Mouse (Mus musculus) small intestine, adult 2 months (tissue): Measurements from ENCODE around the gene Fads1. TPM values are rescaled to one million over a fixed set of nuclear protein-coding genes. Genes with fewer than 3 reads are reported as not detected.

ENCODE experiments used
- H3K27ac ChIP-seq: fragments of 200-500 bp; 2 replicates; pipeline ENCODE4 v1.5.1; 2012; ENCODE audit warnings: low read depth, low read length, control low read depth, inconsistent platforms; ENCODE audit not compliant: insufficient read depth
- H3K27me3 ChIP-seq: fragments of 200-500 bp; 2 replicates; pipeline ENCODE4 v1.6.1; 2012; ENCODE audit warnings: mild to moderate bottlenecking, moderate library complexity, low read length, inconsistent platforms; ENCODE audit not compliant: control insufficient read depth, insufficient read depth
- H3K36me3 ChIP-seq: fragments of 200-500 bp; 2 replicates; pipeline ENCODE4 v1.6.1; 2012; ENCODE audit warnings: mild to moderate bottlenecking, low read length, control low read depth, inconsistent platforms; ENCODE audit not compliant: control insufficient read depth, insufficient read depth
- H3K4me1 ChIP-seq: fragments of 200-500 bp; 2 replicates; pipeline ENCODE4 v1.6.1; 2012; ENCODE audit warnings: low read length, inconsistent platforms, mixed read lengths; ENCODE audit not compliant: control insufficient read depth, insufficient read depth, insufficient read length
- H3K4me3 ChIP-seq: fragments of 200-500 bp; 2 replicates; pipeline ENCODE4 v1.5.1; 2012; ENCODE audit warnings: low read depth, mild to moderate bottlenecking, control low read depth, inconsistent platforms, low read length, moderate library complexity
- CTCF ChIP-seq: fragments of 200-500 bp; IDR thresholded peaks from 2 replicates; pipeline ENCODE4 v1.5.1; 2012; ENCODE audit warnings: low read depth, mild to moderate bottlenecking, control low read depth, inconsistent platforms, low read length, moderate library complexity, mixed read lengths; ENCODE audit not compliant: insufficient replicate concordance, insufficient read length; ENCODE audit errors: extremely low read depth
- POLR2A ChIP-seq: fragments of 200-500 bp; IDR thresholded peaks from 2 replicates; pipeline ENCODE4 v1.6.1; 2012; ENCODE audit warnings: low read depth, mild to moderate bottlenecking, control low read depth, inconsistent platforms, low read length, moderate library complexity
- WGBS: fragments of 180-500 bp; shearing (Covaris S2); methylation state at CpG from one replicate; pipeline ENCODE4 v1.1.7; 2018; 5-methylcytosine and 5-hydroxymethylcytosine counted together
- polyA plus RNA-seq: library from polyadenylated mRNA; depleted of rRNA; stranded (reverse); fragments of >200 nt; gene quantifications from 2 replicates; pipeline ENCODE4 v1.2.3, GENCODE M21; 2012

The Fads1 gene
- polyA plus RNA-seq, 1 experiment = 8.5 TPM

DNA sequence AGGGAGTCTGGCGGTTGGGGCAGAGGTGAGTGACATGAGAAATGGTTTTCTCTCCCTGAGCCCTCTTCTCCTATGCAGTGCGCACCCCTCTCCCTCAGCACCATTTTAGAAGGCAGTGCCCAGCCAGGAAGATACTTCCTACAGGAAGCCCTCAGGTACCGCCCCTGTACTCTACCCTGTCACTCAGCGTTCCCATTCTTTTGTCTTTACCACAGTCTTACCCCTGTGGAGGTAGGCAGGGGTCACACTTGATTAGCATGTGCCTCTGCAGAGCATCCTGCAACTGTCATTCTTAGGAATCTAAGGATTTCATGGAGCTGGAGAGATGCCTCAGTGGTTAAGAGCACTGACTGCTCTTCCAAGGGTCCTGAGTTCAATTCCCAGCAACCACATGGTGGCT is 40.9 kb downstream of the Fads1 start:
- Histone ChIP-seq H3K4me1 (peaks cover 21% of the 10 kb centered on the region), H3K27me3 (no peaks in the 10 kb centered on the region), H3K27ac (no peak overlapping the region), H3K4me3 (no peak overlapping the region), H3K36me3 (peaks cover 14% of the 10 kb centered on the region)
- TF ChIP-seq CTCF (no peak), POLR2A (no peak)
- 48% methylated on average over 4 of the region's 4 CpGs for WGBS

DNA sequence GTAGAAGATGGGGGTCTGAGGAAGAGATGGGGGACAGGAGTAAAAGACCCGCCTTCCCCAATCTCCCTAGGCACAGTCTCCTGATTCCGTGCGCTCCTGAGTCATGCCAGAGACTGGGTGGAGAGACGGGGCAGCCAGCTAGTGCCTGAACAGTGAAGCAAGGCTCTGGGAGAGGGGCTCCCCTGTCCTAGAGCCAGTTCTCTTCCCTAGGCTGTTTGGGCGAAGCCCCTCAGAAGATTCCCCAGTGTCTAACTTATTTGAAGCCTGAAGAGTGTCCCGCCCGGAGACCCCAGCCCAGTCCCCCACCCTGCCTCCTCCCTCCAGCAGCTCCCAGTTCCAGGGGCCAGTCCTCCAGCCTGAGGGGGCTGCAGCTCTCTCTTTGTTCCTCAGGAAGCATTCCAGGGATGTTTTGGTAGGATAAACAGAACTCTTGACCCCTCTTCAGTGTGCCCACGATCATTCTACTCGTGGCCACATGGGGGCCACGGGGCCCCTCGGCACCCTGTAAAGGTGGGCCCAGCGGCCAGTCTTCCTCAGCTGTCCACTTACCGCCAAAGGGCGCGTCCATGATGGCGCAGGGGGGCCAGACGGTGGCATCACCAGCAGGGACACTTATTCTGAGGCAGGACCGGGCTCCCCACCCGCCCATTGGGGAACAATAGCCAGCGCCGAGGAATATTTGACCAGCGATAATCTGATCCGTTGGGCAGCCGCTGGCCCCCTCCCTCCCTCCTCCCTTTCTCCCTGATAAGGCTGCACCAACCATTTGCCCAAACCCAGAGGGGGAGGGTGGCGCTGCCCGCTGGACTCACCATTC is 42.2 kb downstream of the Fads1 start:
- Histone ChIP-seq H3K27ac (no peak overlapping the region; the same call in 1 of the 2 replicates), H3K4me1 (peaks cover 21% of the 10 kb centered on the region), H3K36me3 (peaks cover 19% of the 10 kb centered on the region), H3K27me3 (no peaks in the 10 kb centered on the region), H3K4me3 (no peak overlapping the region)
- 32% methylated on average over 26 of the region's 26 CpGs for WGBS
- TF ChIP-seq POLR2A = no peak
- no peak for TF ChIP-seq CTCF

DNA sequence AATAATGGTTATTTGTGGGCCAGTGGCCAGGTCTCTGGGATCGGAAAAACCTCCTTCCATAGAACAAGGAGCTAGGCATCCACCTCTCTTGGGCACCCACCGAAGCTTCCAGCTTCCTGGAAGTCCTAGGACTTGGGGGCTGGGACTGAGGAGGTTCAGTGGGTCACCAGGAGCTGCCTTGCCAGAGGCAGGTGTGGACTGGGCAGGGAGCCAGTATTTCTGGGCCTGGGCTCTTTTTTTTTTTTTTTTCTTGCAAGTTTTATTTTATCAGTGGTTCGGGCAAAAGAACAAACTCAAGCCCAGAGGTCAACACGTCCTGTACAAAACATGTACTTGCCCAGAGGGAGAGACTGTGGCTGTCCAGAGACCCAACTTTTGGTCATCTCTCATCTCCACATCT is 43.1 kb downstream of the Fads1 start:
- Histone ChIP-seq H3K27me3 (no peaks in the 10 kb centered on the region), H3K4me3 (no peak overlapping the region), H3K27ac (peak overlapping the region; percentile 40; the same call in 1 of the 2 replicates), H3K4me1 (peaks cover 21% of the 10 kb centered on the region), H3K36me3 (peaks cover 16% of the 10 kb centered on the region)
- no peak for TF ChIP-seq POLR2A
- no peak for TF ChIP-seq CTCF
- WGBS = 21% methylated on average over 4 of the region's 4 CpGs

GRCm38 (mm10) chr19:10231016-10231415 is 48.3 kb downstream of the Fads1 start:
- peaks cover 15% of the 10 kb centered on the region; the same call in 1 of the 2 replicates for H3K4me1 ChIP-seq
- TF ChIP-seq POLR2A (no peak), CTCF (no peak)
- 78% methylated on average over 7 of the region's 7 CpGs for WGBS
- H3K27me3 ChIP-seq = no peaks in the 10 kb centered on the region
- H3K27ac ChIP-seq = no peak overlapping the region
- no peak overlapping the region for H3K4me3 ChIP-seq
- peaks cover 18% of the 10 kb centered on the region for H3K36me3 ChIP-seq

DNA sequence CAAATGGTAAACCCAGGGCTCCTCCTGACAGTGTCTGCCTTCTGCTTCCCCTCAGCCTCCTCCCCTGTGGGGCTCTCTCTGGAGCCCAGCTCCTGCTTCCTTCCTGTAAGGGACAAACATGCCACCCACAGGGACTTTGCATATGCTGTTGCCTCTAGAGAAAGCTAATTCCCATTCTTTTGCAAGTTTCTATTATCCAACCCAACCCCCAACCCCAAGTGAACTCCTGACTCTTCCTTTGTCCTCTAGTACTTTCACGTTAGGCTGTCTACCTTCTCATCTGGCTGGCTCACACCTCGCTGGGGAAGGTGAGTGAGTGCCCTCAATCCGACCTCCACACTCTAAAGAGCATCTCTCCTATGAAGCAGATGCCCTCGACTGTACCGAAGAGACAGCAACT is 49.2 kb downstream of the Fads1 start:
- H3K27ac ChIP-seq = no peak overlapping the region
- peaks cover 18% of the 10 kb centered on the region for H3K36me3 ChIP-seq
- H3K27me3 ChIP-seq = no peaks in the 10 kb centered on the region
- TF ChIP-seq POLR2A = no peak
- TF ChIP-seq CTCF = no peak
- peaks cover 22% of the 10 kb centered on the region; the same call in 1 of the 2 replicates for H3K4me1 ChIP-seq
- H3K4me3 ChIP-seq = no peak overlapping the region
- WGBS = 64% methylated on average over 5 of the region's 5 CpGs

DNA sequence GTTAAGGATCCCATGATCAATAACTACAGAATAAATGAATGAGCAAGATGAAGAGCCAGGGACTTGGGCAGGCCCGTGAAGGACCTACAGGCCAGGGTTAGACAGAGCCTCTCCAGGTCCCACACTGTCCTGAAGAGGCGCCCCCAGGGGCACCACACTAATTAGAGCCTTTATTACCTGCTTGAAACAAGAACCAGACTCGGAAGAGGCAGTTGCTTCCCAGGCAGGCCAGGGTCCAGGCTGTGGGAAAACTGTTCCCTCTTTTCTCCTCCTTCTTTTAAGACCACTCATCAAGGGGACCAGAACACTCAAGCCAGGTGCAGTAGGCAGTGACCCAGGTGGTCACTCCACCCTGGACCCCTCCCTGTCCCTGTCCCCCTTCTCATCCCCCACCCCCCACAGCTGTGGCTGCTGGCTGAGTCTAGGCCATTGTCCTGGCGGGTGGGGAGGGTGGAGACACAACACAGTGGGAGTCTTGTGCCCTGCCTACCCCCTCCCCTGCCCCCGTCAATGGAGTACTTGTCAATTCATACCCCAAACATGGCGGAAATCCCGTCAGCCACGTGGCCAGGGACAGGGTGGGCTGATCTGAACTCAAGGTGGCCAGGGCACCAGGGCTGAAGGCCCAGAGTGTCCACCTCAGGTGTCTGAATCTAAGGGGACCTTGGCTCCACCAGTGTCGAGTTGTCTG is 49.8 kb downstream of the Fads1 start:
- H3K36me3 ChIP-seq = peaks cover 18% of the 10 kb centered on the region
- 68% methylated on average over 9 of the region's 9 CpGs for WGBS
- H3K4me1 ChIP-seq = peaks cover 21% of the 10 kb centered on the region; the same call in 1 of the 2 replicates
- no peak overlapping the region for H3K4me3 ChIP-seq
- H3K27ac ChIP-seq = no peak overlapping the region
- no peaks in the 10 kb centered on the region for H3K27me3 ChIP-seq
- TF ChIP-seq POLR2A (no peak), CTCF (no peak)

DNA sequence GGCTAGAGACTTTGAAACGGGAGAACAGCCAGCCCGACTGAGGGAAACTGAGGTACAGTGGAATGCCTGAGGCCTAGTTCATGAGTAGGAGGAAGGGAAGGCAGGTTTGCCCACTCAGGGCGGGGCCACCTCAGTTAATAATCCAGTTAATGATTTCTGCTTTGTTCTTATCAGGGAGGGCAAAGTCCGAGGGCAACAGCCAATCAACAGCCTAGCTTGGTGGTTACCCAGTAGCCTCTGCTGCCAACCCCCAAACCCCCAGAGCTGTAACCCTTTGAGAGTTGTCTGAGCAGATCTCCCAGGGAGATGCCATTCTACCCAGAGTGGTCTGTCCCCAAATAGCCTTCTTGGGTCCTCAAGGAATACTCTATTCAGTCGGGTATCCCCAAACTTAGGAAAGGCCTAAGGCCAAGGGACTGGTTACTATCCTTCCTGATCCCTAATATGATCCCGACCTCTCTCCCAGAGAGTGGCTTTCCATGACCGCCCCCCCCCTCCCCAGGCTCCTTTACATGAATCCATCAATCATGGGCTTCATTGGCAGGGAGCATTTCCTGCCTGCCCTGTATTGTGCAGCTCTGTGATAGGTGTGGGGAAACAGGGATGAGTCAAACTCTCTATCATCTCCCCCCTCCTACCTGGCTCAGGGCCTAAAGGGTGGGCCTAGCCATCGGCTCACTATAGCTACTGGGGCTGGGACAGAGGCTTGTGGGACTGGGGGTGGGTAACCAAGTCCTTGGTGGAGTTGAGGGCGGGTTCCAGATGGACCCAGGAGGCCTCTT is 53.3 kb downstream of the Fads1 start:
- H3K4me3 ChIP-seq = no peak overlapping the region
- H3K27me3 ChIP-seq = no peaks in the 10 kb centered on the region
- peaks cover 30% of the 10 kb centered on the region for H3K4me1 ChIP-seq
- 31% methylated on average over 9 of the region's 9 CpGs for WGBS
- TF ChIP-seq CTCF (no peak), POLR2A (no peak)
- peak overlapping the region; percentile 91 for H3K27ac ChIP-seq
- 0 out of 2 replicates have a peak, but pooled peaks cover 6% of the 10 kb centered on the region for H3K36me3 ChIP-seq
